Mouse (Mus musculus) heart, adult 2 months (tissue): ENCODE measurements around the gene Slc7a15. TPM values are rescaled to one million over a fixed set of nuclear protein-coding genes. Genes with fewer than 3 reads are reported as not detected.

Experiments used
- DNase-seq, 2 experiments: peaks; one replicate each; pipeline ENCODE4 v3.0.0; 2021
- H3K27ac ChIP-seq: fragments of 200-600 bp; 2 replicates; pipeline ENCODE4 v1.8.1; 2022
- H3K27me3 ChIP-seq: fragments of 200-500 bp; 2 replicates; pipeline ENCODE4 v1.6.1; 2012; ENCODE audit warnings: mild to moderate bottlenecking, low read length, inconsistent platforms, mixed read lengths; ENCODE audit not compliant: control insufficient read depth, insufficient read depth
- H3K36me3 ChIP-seq: fragments of 200-500 bp; 2 replicates; pipeline ENCODE4 v1.6.1; 2012; ENCODE audit warnings: low read length, inconsistent platforms; ENCODE audit not compliant: control insufficient read depth, insufficient read depth
- H3K4me1 ChIP-seq: fragments of 200-500 bp; 2 replicates; pipeline ENCODE4 v1.6.1; 2011; ENCODE audit warnings: low read length; ENCODE audit not compliant: control insufficient read depth, insufficient read depth
- H3K4me3 ChIP-seq: fragments of 200-600 bp; 2 replicates; pipeline ENCODE4 v1.8.1; 2022
- H3K79me2 ChIP-seq: fragments of 200-500 bp; replicated peaks from 2 replicates; pipeline ENCODE4 v1.6.1; 2012; ENCODE audit warnings: mild to moderate bottlenecking, inconsistent platforms, low read length, moderate library complexity, mixed read lengths; ENCODE audit not compliant: control insufficient read depth, insufficient read depth
- H3K9ac ChIP-seq: fragments of 200-500 bp; 2 replicates; pipeline ENCODE4 v1.6.1; 2012; ENCODE audit warnings: low read depth, mild to moderate bottlenecking, control low read depth, inconsistent platforms, low read length, mixed read lengths
- CTCF ChIP-seq: fragments of 200-600 bp; IDR thresholded peaks from 2 replicates; pipeline ENCODE4 v1.8.1; 2022; ENCODE audit warnings: antibody characterized with exemption, mild to moderate bottlenecking, moderate library complexity
- EP300 ChIP-seq: fragments of 200-500 bp; IDR thresholded peaks from 2 replicates; pipeline ENCODE4 v1.6.1; 2011; ENCODE audit warnings: low read depth, low read length, control low read depth; ENCODE audit not compliant: insufficient read depth
- POLR2A ChIP-seq: fragments of 200-500 bp; IDR thresholded peaks from 2 replicates; pipeline ENCODE4 v1.6.1; 2011; ENCODE audit warnings: mild to moderate bottlenecking, low read depth, low read length, control low read depth; ENCODE audit not compliant: insufficient read depth
- WGBS: fragments of 180-500 bp; shearing (Covaris S2); methylation state at CpG from one replicate; pipeline ENCODE4 v1.1.7; 2018; 5-methylcytosine and 5-hydroxymethylcytosine counted together
- intact Hi-C: fragments of 180-260 bp; cut with DNase I; formaldehyde crosslinking; loops from one replicate; pipeline ENCODE4 v1.15.1; 2025
- polyA plus RNA-seq: library from polyadenylated mRNA; depleted of rRNA; stranded (reverse); fragments of >200 nt; gene quantifications from 2 replicates; pipeline ENCODE4 v1.2.3, GENCODE M21; 2012
- total RNA-seq, 2 experiments: library from RNA; stranded (reverse); gene quantifications; 2 replicates each; pipeline ENCODE4 v1.2.3; 2021

Gene Slc7a15
- total and polyA plus RNA-seq, 3 experiments = not detected

DNA sequence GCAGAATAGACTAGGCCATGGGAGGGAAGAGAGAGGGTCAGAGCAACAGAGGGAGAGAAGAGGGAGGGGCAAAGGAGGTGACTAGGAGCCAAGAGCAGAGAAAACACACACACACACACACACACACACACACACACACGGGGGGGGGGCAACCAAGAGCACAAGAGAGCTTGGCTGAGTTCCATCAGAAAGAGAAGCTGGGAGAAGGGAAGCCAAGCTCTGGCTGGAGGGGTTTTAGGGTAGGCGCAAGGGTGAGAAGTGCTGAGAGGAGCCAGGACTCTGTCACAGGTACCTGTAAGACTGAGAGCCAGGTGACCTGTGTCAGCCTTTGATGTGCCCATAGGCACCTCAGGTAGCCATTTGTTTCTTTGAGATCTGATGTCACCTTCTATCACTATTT is 76.2 kb downstream of the Slc7a15 start:
- no peak overlapping the region for H3K4me3 ChIP-seq
- H3K79me2 ChIP-seq = no peaks in the 10 kb centered on the region
- H3K9ac ChIP-seq = no peak overlapping the region
- no peak for TF ChIP-seq CTCF
- TF ChIP-seq POLR2A = no peak
- no peak for TF ChIP-seq EP300
- 58% methylated on average over 2 of the region's 2 CpGs for WGBS
- no peaks in the 10 kb centered on the region for H3K27me3 ChIP-seq
- intact Hi-C loops = no loop called here
- DNase-seq = no peak
- peaks cover 5% of the 10 kb centered on the region for H3K36me3 ChIP-seq
- H3K4me1 ChIP-seq = peaks cover 7% of the 10 kb centered on the region
- H3K27ac ChIP-seq = no peak overlapping the region

DNA sequence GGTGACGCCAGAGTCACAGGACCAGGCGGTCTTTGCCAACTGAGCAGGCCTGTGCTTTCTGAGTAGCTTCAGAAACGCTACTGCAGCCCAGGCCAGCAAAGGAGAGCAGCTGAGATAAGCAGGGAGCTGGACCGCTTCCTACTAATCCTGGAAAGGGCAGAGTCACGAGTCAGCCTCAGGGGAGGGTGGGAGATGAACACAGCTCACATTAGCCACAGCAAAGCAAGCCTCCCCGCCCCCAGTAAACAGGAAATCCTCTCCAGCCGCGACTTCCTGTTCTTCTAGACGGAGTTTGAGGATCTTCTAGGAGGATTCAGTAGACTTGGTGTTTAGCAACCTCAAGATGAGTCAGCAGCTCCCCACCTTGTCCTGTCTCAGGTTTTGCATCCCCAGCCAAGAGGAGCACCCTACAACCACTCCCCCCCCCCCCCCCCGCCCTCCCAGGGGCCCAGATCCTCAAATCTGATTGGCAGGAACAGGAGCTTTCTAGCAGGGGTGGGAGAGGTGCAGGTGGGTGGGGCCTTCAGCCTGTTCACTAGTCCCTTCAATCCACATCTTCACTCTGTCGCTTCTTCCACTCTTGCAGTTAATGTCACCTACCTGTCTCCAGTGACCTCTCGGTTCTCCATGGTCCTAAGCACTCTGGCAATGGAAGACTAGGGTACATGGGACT is 77.4 kb downstream of the Slc7a15 start:
- Histone ChIP-seq H3K27ac (peak overlapping the region; percentile 71), H3K9ac (no peak overlapping the region), H3K79me2 (no peaks in the 10 kb centered on the region), H3K4me3 (no peak overlapping the region), H3K4me1 (peaks cover 7% of the 10 kb centered on the region), H3K27me3 (no peaks in the 10 kb centered on the region), H3K36me3 (peaks cover 5% of the 10 kb centered on the region)
- DNase-seq = peak; percentile 81 to 92
- intact Hi-C loops = loop anchor here (2.0 kb wide), 1 partner anchor 25 kb away; no protein-coding TSS in a partner anchor
- 16% methylated on average over 12 of the region's 12 CpGs for WGBS
- TF ChIP-seq CTCF = no peak
- peak; percentile 92 for TF ChIP-seq EP300
- peak; percentile 15; the same call in 1 of the 2 replicates for TF ChIP-seq POLR2A

DNA sequence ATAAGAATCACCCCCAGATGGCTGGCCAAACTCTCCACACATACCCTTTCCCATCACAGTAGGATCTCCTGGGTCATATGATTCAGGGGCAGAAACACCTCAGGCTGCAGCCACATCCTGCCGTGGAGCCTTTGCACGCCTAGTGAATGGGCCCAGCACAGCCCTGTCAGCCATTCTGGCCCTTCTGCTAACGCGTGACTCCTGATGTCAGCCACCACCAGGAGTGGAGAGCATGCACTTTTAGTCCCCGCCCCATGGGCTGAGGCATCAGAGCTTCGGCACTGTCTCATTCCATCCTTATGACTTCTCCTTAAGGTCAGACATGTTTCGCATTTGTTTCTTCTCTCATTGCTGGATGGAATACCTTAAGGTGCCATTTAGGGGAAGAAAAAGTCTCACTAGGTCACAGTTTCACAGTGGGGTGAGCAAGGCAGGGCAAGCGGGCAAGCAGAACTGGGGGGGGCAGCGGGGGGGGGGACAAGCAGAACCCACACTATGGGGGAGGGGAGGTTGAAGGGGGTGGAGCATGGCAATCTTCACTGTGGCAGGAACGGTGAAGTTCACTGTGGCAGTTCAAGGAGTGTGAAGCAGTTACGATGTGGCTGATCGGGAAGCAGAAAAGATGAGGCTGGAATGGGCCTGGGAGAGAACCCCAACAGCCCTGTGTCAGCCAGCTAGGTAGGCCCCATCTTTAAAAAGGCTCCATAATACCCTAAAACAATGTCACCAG is 79.3 kb downstream of the Slc7a15 start:
- Histone ChIP-seq H3K4me3 (no peak overlapping the region), H3K27ac (no peak overlapping the region; the same call in 1 of the 2 replicates), H3K36me3 (peaks cover 5% of the 10 kb centered on the region), H3K9ac (no peak overlapping the region), H3K27me3 (no peaks in the 10 kb centered on the region), H3K79me2 (no peaks in the 10 kb centered on the region), H3K4me1 (peaks cover 7% of the 10 kb centered on the region)
- WGBS = 76% methylated on average over 12 of the region's 12 CpGs
- TF ChIP-seq POLR2A (no peak), CTCF (no peak), EP300 (no peak)
- intact Hi-C loops = loop anchor here (2.0 kb wide), 1 partner anchor 27 kb away; no protein-coding TSS in a partner anchor
- DNase-seq = peak in 1 of 2 experiments; percentile 42

DNA sequence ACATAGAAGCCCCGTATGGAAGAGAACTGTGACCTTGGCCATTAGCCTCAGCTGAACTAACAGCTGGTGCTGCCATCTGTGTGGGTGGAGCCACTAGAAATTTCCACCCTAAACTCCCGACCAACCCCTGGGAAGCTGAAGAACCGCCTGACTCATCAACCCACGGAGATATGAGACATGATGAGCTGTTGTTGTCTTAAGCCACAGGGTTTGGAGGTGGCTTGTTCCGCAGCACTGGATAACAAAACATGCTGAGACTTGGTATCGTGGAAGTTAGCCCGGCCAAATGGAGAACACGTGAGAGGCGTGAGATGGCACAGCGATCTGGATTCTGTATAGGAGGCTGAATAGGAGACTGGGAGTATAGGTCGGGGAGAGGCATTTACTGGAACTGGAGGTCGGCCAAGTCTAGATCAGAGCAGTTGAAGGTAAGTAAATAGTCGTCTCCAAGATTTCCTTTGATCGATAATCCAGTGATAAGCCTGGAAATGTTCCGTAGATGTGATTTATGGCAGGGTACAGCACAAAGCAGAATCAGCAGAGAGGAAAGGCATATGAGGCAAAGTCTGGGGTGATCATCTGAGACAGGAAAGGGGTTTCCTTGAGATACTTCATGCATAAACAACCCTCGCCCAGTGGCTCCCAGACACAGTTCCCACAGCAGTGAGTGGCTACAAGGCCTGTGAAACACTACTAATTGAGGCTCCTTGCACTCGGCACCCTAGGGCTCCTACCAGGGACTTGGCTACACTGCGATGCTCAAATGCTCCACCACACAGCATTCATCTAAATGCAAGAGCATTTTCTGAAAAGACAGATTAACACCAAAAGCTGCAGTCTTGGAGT is 87.6 kb downstream of the Slc7a15 start:
- H3K9ac ChIP-seq = no peak overlapping the region
- intact Hi-C loops = no loop called here
- no peak for TF ChIP-seq POLR2A
- no peak for TF ChIP-seq EP300
- TF ChIP-seq CTCF = no peak
- no peak overlapping the region for H3K27ac ChIP-seq
- H3K27me3 ChIP-seq = no peaks in the 10 kb centered on the region
- no peaks in the 10 kb centered on the region for H3K79me2 ChIP-seq
- no peak overlapping the region for H3K4me3 ChIP-seq
- DNase-seq = peak in 1 of 2 experiments; percentile 51
- peaks cover 3% of the 10 kb centered on the region for H3K4me1 ChIP-seq
- no peaks in the 10 kb centered on the region for H3K36me3 ChIP-seq
- WGBS = 48% methylated on average over 18 of the region's 18 CpGs

DNA sequence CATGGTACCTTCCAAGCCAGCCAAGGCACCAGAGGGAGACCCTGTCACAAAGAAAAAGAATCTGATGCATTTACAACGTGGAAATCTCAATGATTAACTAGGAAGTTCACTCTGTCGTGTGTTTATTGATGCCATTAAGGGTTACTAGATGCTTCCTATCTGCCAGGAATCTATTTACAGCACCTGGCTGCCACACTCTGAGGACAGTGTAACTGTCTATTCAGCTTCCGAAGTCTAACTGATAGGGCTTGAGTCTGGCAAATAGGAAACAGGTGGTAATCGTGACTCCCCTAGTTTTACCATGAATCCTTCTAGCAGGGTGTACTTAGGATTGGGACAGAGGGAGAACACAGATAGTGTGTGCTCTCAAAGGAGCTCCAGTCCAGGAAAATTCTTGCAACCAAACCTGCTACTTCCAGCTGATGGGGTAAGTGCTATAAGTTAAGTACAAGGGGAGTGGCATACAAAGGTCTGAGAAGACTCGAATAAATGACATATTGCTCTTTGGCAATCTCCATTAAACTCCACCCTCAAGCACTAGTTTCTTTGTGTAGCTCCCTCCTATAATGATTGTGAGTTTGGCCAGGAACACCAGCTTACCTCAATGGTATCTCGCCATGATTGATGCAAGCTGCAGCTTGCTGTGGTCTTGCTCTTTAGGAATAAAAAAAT is 88.4 kb downstream of the Slc7a15 start:
- 45% methylated on average over 6 of the region's 6 CpGs for WGBS

More for the DNA sequence above, 88.4 kb downstream of the Slc7a15 start:
- H3K27me3 ChIP-seq = no peaks in the 10 kb centered on the region
- intact Hi-C loops = no loop called here
- H3K4me3 ChIP-seq = no peak overlapping the region
- peak overlapping the region; percentile 68 for H3K27ac ChIP-seq
- no peaks in the 10 kb centered on the region for H3K36me3 ChIP-seq
- H3K79me2 ChIP-seq = no peaks in the 10 kb centered on the region
- no peak for TF ChIP-seq EP300
- DNase-seq = no peak
- no peak overlapping the region for H3K9ac ChIP-seq
- H3K4me1 ChIP-seq = peaks cover 3% of the 10 kb centered on the region
